Mouse (Mus musculus): ENCODE measurements at regions not wholly inside any gene's neighbourhood (a gene's known extent, or its start where the extent isn't known, plus 50 kb on each side); places are given as distances from the start of the nearest gene placed in this dataset.

DNA sequence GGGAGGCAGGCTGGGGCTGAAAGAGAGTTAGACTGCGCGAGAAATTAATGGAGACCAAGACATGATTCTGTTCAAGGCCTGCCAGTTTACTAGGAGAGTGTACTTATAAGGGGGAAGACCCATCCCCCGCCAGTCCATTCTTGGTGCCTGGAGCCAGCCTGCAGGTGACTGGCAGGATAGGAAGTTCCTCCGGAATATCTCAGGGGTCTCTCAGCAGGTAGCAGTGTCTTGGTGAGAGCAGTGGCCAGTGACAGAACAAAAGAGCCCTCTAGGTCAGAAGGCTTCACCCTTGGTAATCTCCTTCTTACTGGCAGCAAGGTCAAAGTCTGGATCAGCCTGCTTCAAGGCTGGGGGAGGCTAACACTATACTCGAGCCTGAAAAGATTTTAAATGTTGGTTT, 83.7 kb upstream of the Zfp804b start:
- Histone ChIP-seq H3K27me3 (ENCODE audit: control insufficient read depth, insufficient read depth, low read length) (no peaks in the 10 kb centered on the region), H3K4me3 (replicated peaks; ENCODE audit: low read depth, low read length) (no peak overlapping the region), H3K9ac (replicated peaks; ENCODE audit: low read length) (no peak overlapping the region), H3K36me3 (ENCODE audit: control insufficient read depth, insufficient read depth, low read length) (no peaks in the 10 kb centered on the region), H3K4me2 (ENCODE audit: low read length) (no peak overlapping the region), H3K9me3 (ENCODE audit: control insufficient read depth, low read length) (no peaks in the 10 kb centered on the region), H3K27ac (replicated peaks; ENCODE audit: low read depth, low read length) (no peak overlapping the region), H3K4me1 (ENCODE audit: control insufficient read depth, insufficient read depth, low read length) (no peaks in the 10 kb centered on the region)
- no peak for ATAC-seq (ENCODE audit: low FRiP score, low TSS enrichment)
- DNase-seq = no peak
- 36% methylated on average over 5 of the region's 5 CpGs for WGBS

DNA sequence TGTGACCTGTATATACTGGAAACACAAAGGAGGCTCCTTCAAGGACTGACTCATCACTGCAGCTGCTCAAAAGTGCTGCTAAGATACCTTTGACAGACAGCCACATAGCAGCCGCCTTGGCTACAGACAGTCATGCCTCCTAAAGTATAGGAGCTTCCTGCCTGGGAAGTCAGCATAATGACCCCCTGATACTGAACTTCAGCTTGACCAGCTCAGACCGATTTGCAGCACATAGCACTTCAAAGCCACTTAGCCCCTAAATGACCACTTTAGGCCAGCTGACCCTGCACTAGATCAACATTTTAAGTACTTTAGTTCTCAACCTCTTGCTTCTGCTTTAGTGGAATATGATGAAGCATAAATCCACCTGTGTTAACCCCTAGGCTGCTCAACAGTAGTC, 91.9 kb upstream of the Zfp804b start:
- Histone ChIP-seq H3K27ac (replicated peaks; ENCODE audit: low read depth, low read length) (no peak overlapping the region), H3K9ac (replicated peaks; ENCODE audit: low read length) (no peak overlapping the region), H3K4me1 (ENCODE audit: control insufficient read depth, insufficient read depth, low read length) (no peaks in the 10 kb centered on the region), H3K4me3 (replicated peaks; ENCODE audit: low read depth, low read length) (no peak overlapping the region), H3K9me3 (ENCODE audit: control insufficient read depth, low read length) (no peaks in the 10 kb centered on the region), H3K4me2 (ENCODE audit: low read length) (no peak overlapping the region), H3K36me3 (ENCODE audit: control insufficient read depth, insufficient read depth, low read length) (no peaks in the 10 kb centered on the region), H3K27me3 (ENCODE audit: control insufficient read depth, insufficient read depth, low read length) (no peaks in the 10 kb centered on the region)
- ATAC-seq (ENCODE audit: low FRiP score, low TSS enrichment) (no peak), DNase-seq (no peak)
- WGBS = 85% methylated on average over 2 of the region's 2 CpGs

- H3K9ac ChIP-seq (replicated peaks; ENCODE audit: low read length) = no peak overlapping the region
- H3K27me3 ChIP-seq (ENCODE audit: control insufficient read depth, insufficient read depth, low read length) = no peaks in the 10 kb centered on the region
- H3K36me3 ChIP-seq (ENCODE audit: control insufficient read depth, insufficient read depth, low read length) = no peaks in the 10 kb centered on the region
- DNase-seq = no peak
- no peak for ATAC-seq (ENCODE audit: low FRiP score, low TSS enrichment)
- no peak overlapping the region for H3K27ac ChIP-seq (replicated peaks; ENCODE audit: low read depth, low read length)
- H3K9me3 ChIP-seq (ENCODE audit: control insufficient read depth, low read length) = no peaks in the 10 kb centered on the region
- H3K4me2 ChIP-seq (ENCODE audit: low read length) = no peak overlapping the region
- 85% methylated on average over 2 of the region's 2 CpGs for WGBS
- H3K4me1 ChIP-seq (ENCODE audit: control insufficient read depth, insufficient read depth, low read length) = no peaks in the 10 kb centered on the region
- no peak overlapping the region for H3K4me3 ChIP-seq (replicated peaks; ENCODE audit: low read depth, low read length)
These were observed 103.4 kb upstream of the Zfp804b start for GRCm38 (mm10) chr5:7448001-7448400.

DNA sequence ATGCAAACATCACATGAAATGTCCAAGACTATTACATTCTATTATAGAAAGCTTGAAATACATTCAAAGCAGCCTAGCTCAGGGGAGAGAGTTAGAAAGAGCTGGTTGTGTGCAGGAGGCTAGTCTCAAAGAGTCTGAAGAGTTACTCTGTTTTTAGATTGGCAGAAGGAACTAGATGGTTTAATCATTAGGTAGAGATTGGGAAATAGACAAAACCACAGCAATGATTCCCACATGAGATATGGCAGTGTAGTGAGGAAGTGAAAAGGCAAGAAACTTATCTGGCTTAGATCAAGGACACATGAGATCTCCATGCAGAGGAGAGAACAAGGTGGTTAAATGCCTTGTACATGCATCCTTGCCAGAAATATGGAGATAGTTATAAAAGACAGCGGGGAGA, 110.3 kb upstream of the Zfp804b start:
- WGBS = 97% methylated on average over 1 of the region's 1 CpGs
- no peak overlapping the region for H3K9ac ChIP-seq (replicated peaks; ENCODE audit: low read length)
- H3K4me1 ChIP-seq (ENCODE audit: control insufficient read depth, insufficient read depth, low read length) = no peaks in the 10 kb centered on the region
- H3K27ac ChIP-seq (replicated peaks; ENCODE audit: low read depth, low read length) = no peak overlapping the region
- no peak overlapping the region for H3K4me2 ChIP-seq (ENCODE audit: low read length)
- no peaks in the 10 kb centered on the region for H3K36me3 ChIP-seq (ENCODE audit: control insufficient read depth, insufficient read depth, low read length)
- no peak overlapping the region for H3K4me3 ChIP-seq (replicated peaks; ENCODE audit: low read depth, low read length)
- DNase-seq = no peak
- no peaks in the 10 kb centered on the region for H3K9me3 ChIP-seq (ENCODE audit: control insufficient read depth, low read length)
- no peak for ATAC-seq (ENCODE audit: low FRiP score, low TSS enrichment)
- no peaks in the 10 kb centered on the region for H3K27me3 ChIP-seq (ENCODE audit: control insufficient read depth, insufficient read depth, low read length)

- DNase-seq (no peak), ATAC-seq (ENCODE audit: low FRiP score, low TSS enrichment) (no peak)
- no peak overlapping the region for H3K4me2 ChIP-seq (ENCODE audit: low read length)
- 83% methylated on average over 3 of the region's 3 CpGs for WGBS
- no peaks in the 10 kb centered on the region for H3K9me3 ChIP-seq (ENCODE audit: control insufficient read depth, low read length)
- no peaks in the 10 kb centered on the region for H3K4me1 ChIP-seq (ENCODE audit: control insufficient read depth, insufficient read depth, low read length)
- no peaks in the 10 kb centered on the region for H3K27me3 ChIP-seq (ENCODE audit: control insufficient read depth, insufficient read depth, low read length)
- H3K36me3 ChIP-seq (ENCODE audit: control insufficient read depth, insufficient read depth, low read length) = no peaks in the 10 kb centered on the region
- no peak overlapping the region for H3K9ac ChIP-seq (replicated peaks; ENCODE audit: low read length)
- no peak overlapping the region for H3K27ac ChIP-seq (replicated peaks; ENCODE audit: low read depth, low read length)
- no peak overlapping the region for H3K4me3 ChIP-seq (replicated peaks; ENCODE audit: low read depth, low read length)
These were observed 112.5 kb upstream of the Zfp804b start for GRCm38 (mm10) chr5:7457102-7457501.

GRCm38 (mm10) chr5:7489150-7489549, 144.6 kb upstream of the Zfp804b start:
- Histone ChIP-seq H3K27ac (replicated peaks; ENCODE audit: low read depth, low read length) (no peak overlapping the region), H3K9ac (replicated peaks; ENCODE audit: low read length) (no peak overlapping the region), H3K27me3 (ENCODE audit: control insufficient read depth, insufficient read depth, low read length) (no peaks in the 10 kb centered on the region), H3K4me3 (replicated peaks; ENCODE audit: low read depth, low read length) (no peak overlapping the region), H3K9me3 (ENCODE audit: control insufficient read depth, low read length) (no peaks in the 10 kb centered on the region), H3K4me2 (ENCODE audit: low read length) (no peak overlapping the region), H3K36me3 (ENCODE audit: control insufficient read depth, insufficient read depth, low read length) (no peaks in the 10 kb centered on the region), H3K4me1 (ENCODE audit: control insufficient read depth, insufficient read depth, low read length) (no peaks in the 10 kb centered on the region)
- WGBS = 68% methylated on average over 2 of the region's 2 CpGs
- ATAC-seq (ENCODE audit: low FRiP score, low TSS enrichment) = no peak
- no peak for DNase-seq

- H3K27ac ChIP-seq (replicated peaks; ENCODE audit: low read depth, low read length) = no peak overlapping the region
- H3K4me2 ChIP-seq (ENCODE audit: low read length) = no peak overlapping the region
- no peaks in the 10 kb centered on the region for H3K36me3 ChIP-seq (ENCODE audit: control insufficient read depth, insufficient read depth, low read length)
- H3K9me3 ChIP-seq (ENCODE audit: control insufficient read depth, low read length) = no peaks in the 10 kb centered on the region
- no peak overlapping the region for H3K9ac ChIP-seq (replicated peaks; ENCODE audit: low read length)
- WGBS = 72% methylated on average over 3 of the region's 3 CpGs
- H3K4me1 ChIP-seq (ENCODE audit: control insufficient read depth, insufficient read depth, low read length) = no peaks in the 10 kb centered on the region
- ATAC-seq (ENCODE audit: low FRiP score, low TSS enrichment) (no peak), DNase-seq (peak; percentile 1)
- H3K4me3 ChIP-seq (replicated peaks; ENCODE audit: low read depth, low read length) = no peak overlapping the region
- no peaks in the 10 kb centered on the region for H3K27me3 ChIP-seq (ENCODE audit: control insufficient read depth, insufficient read depth, low read length)
These were observed 145.0 kb upstream of the Zfp804b start for GRCm38 (mm10) chr5:7489602-7490001.

DNA sequence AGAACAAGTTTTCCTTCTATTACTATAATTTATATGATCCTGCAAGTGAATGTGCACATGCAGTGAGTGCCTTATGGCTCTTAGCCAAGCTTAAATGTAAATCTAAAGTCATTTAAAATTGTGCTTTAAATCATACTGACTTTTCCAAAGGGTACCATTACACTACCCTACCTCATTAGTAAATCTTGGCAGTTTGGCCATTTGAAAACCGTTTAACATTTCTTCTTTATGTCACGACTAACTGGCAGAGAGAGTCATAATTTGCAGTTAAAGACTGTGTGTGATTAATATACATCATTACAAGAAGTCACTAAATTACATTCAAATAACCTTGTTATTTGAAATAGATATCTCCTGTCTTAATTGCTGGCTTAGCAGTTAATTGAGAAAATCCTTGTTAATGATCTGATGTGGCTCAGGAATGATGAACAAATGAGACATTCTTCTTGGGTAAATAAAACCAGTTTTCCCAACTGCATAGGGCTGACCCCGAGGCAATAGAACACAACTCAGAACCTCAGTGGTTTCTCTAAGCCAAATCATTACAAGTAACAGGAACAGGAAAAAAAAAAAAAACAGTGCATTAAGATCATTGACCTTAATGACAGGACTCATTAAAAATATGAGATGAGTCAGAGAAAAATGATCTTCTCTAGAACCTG, 173.1 kb upstream of the Zfp804b start:
- H3K27ac ChIP-seq (replicated peaks; ENCODE audit: low read depth, low read length) = no peak overlapping the region

DNA sequence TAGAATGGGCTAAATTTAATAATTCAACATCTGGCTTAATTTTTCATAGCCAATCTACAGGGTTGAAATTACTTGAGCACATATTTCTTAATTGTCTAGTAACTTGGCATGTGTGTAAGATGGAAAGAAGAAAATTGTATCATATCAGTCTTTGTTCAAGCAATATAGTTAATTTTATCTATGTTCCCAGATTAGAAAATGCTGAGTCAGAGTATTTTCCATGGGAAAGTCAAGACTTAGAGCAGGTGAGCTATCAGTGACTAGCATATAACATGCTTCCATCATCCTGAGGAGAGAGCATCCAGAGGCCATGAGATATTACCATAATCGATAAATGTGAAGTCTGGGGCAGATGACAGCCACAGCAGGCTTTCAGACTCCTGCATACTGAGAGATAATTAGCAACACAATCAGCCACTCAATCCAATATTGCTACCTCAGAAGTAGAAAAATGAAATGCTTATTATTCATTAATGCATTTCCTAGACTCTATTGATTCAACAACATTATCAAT, 188.2 kb upstream of the Zfp804b start:
- H3K4me3 ChIP-seq (replicated peaks; ENCODE audit: low read depth, low read length) = no peak overlapping the region
- no peak overlapping the region for H3K9ac ChIP-seq (replicated peaks; ENCODE audit: low read length)
- H3K4me2 ChIP-seq (ENCODE audit: low read length) = no peak overlapping the region
- H3K4me1 ChIP-seq (ENCODE audit: control insufficient read depth, insufficient read depth, low read length) = no peaks in the 10 kb centered on the region
- no peak for ATAC-seq (ENCODE audit: low FRiP score, low TSS enrichment)
- H3K36me3 ChIP-seq (ENCODE audit: control insufficient read depth, insufficient read depth, low read length) = no peaks in the 10 kb centered on the region
- 88% methylated on average over 1 of the region's 1 CpGs for WGBS
- H3K27me3 ChIP-seq (ENCODE audit: control insufficient read depth, insufficient read depth, low read length) = no peaks in the 10 kb centered on the region
- H3K9me3 ChIP-seq (ENCODE audit: control insufficient read depth, low read length) = no peaks in the 10 kb centered on the region
- no peak for DNase-seq
- no peak overlapping the region for H3K27ac ChIP-seq (replicated peaks; ENCODE audit: low read depth, low read length)

More for the DNA sequence above, 173.1 kb upstream of the Zfp804b start:
- Histone ChIP-seq H3K4me3 (replicated peaks; ENCODE audit: low read depth, low read length) (no peak overlapping the region), H3K9me3 (ENCODE audit: control insufficient read depth, low read length) (no peaks in the 10 kb centered on the region), H3K36me3 (ENCODE audit: control insufficient read depth, insufficient read depth, low read length) (no peaks in the 10 kb centered on the region), H3K27me3 (ENCODE audit: control insufficient read depth, insufficient read depth, low read length) (no peaks in the 10 kb centered on the region), H3K9ac (replicated peaks; ENCODE audit: low read length) (no peak overlapping the region), H3K4me2 (ENCODE audit: low read length) (no peak overlapping the region), H3K4me1 (ENCODE audit: control insufficient read depth, insufficient read depth, low read length) (no peaks in the 10 kb centered on the region)
- WGBS = 83% methylated on average over 3 of the region's 3 CpGs
- ATAC-seq (ENCODE audit: low FRiP score, low TSS enrichment) (no peak), DNase-seq (no peak)
